Mouse (Mus musculus) heart, postnatal 0 days (tissue): ENCODE results near the gene Pdlim7. TPM values are rescaled to one million over a fixed set of nuclear protein-coding genes. Genes with fewer than 3 reads are reported as not detected.

Experiments used
- ATAC-seq: fragments of 200-750 bp; cut with Nextera tagmentation; 2 replicates; pipeline ENCODE4 v1.8.0; 2017; ENCODE audit warnings: low read depth, moderate number of reproducible peaks, moderate library complexity; ENCODE audit not compliant: insufficient read depth
- DNase-seq: peaks from one replicate; pipeline ENCODE4 v3.0.0-alpha.2; 2016; ENCODE audit warnings: low spot score
- H3K27ac ChIP-seq: fragments of 300-500 bp; sonication (generic); 2 replicates; pipeline ENCODE4 v1.5.1; 2014; ENCODE audit warnings: low read depth, mild to moderate bottlenecking
- H3K27me3 ChIP-seq: fragments of 300-500 bp; sonication (generic); 2 replicates; pipeline ENCODE4 v1.6.1; 2014; ENCODE audit warnings: low read length, mixed read lengths; ENCODE audit not compliant: control insufficient read depth, insufficient read depth
- H3K36me3 ChIP-seq: fragments of 300-500 bp; sonication (generic); replicated peaks from 2 replicates; pipeline ENCODE4 v1.6.1; 2014; ENCODE audit warnings: low read length, mixed read lengths; ENCODE audit not compliant: control insufficient read depth, insufficient read depth
- H3K4me1 ChIP-seq: fragments of 300-500 bp; sonication (generic); 2 replicates; pipeline ENCODE4 v1.6.1; 2014; ENCODE audit warnings: antibody characterized with exemption; ENCODE audit not compliant: control insufficient read depth, insufficient read depth
- H3K4me2 ChIP-seq: fragments of 300-500 bp; sonication (generic); 2 replicates; pipeline ENCODE4 v1.6.1; 2014; ENCODE audit warnings: low read depth, mild to moderate bottlenecking, low read length, moderate library complexity
- H3K4me3 ChIP-seq: fragments of 300-500 bp; sonication (generic); 2 replicates; pipeline ENCODE4 v1.5.1; 2014; ENCODE audit warnings: low read depth, low read length
- H3K9ac ChIP-seq: fragments of 300-500 bp; sonication (generic); replicated peaks from 2 replicates; pipeline ENCODE4 v1.6.1; 2014; ENCODE audit warnings: low read depth, low read length, mixed read lengths
- H3K9me3 ChIP-seq: fragments of 300-500 bp; sonication (generic); replicated peaks from 2 replicates; pipeline ENCODE4 v1.6.1; 2016; ENCODE audit warnings: low read length; ENCODE audit not compliant: control insufficient read depth
- CTCF ChIP-seq: IDR thresholded peaks from 2 replicates; pipeline ENCODE4 v1.5.1; 2016; ENCODE audit warnings: antibody characterized with exemption, control low read depth, low read depth
- EP300 ChIP-seq: IDR thresholded peaks from 2 replicates; pipeline ENCODE4 v1.6.1; 2016; ENCODE audit warnings: antibody characterized with exemption, low read depth
- WGBS: fragments of 180-500 bp; shearing (Covaris S2); extraction: QIAGEN DNeasy Blood & Tissue Kit; methylation state at CpG from one replicate; pipeline ENCODE4 v1.1.7; 2014; 5-methylcytosine and 5-hydroxymethylcytosine counted together
- polyA plus RNA-seq: library from polyadenylated mRNA; unstranded; fragments of >200 nt; fragmentation: Nextera tagmentation; extraction: Ambion mirVana; gene quantifications from 2 replicates; pipeline ENCODE4 v1.2.1, GENCODE M21; 2015
- total RNA-seq: library from RNA; depleted of rRNA; stranded (reverse); fragments of >200 nt; gene quantifications from 2 replicates; pipeline ENCODE4 v1.2.3, GENCODE M21; 2014; ENCODE audit warnings: low replicate concordance

Pdlim7 gene
- total and polyA plus RNA-seq, 2 experiments from 2014 or later = 186 to 210 TPM

DNA sequence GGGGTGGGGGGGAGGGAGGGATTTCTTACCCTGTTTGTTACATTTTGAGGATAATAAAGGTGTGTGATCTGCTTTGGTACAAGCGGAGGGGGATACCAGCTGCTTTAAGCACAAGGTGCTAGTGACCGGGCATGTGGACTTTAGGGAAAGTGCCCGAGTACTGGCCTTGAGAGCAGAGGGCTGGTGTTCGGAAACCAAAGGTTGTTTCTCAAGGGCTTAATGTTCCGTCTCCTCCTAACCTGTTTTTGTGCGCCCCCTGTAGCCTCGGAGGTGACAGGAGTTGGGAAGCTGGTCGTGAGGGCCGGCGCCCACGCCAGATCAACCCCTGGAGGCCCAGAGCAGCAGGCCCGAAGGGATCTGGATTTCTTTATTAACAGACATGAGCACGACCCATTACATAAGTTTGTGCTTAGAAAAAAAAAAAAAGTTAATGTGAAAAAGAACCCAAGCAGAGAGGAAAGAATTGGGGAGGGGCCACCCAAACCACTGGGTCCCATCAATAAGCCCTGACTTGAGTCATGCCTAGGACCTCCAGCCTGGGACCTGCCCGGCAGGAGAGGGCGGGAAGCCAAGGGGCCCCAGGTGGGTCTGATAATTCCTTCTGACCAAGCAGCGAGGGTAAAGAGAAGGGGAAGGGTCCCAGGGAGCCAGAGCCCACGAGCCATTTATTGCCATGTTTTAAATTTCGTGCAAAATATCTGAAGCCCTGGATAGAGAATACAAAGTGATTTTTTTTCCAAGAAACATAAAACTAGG is 40.2 kb downstream of the Pdlim7 start:
- ATAC-seq (no peak), DNase-seq (no peak)
- peak overlapping the region; percentile 94 for H3K4me2 ChIP-seq
- H3K9me3 ChIP-seq = no peaks in the 10 kb centered on the region
- peak overlapping the region; percentile 37; the same call in 1 of the 2 replicates for H3K9ac ChIP-seq
- peak overlapping the region; percentile 53 for H3K4me3 ChIP-seq
- no peak overlapping the region for H3K27ac ChIP-seq
- H3K4me1 ChIP-seq = peaks cover 5% of the 10 kb centered on the region; the same call in 1 of the 2 replicates
- 35% methylated on average over 18 of the region's 18 CpGs for WGBS
- H3K27me3 ChIP-seq = peaks cover 73% of the 10 kb centered on the region
- H3K36me3 ChIP-seq = peaks cover 22% of the 10 kb centered on the region
- TF ChIP-seq EP300 (no peak), CTCF (peak; percentile 9; the same call in 1 of the 2 replicates)

DNA sequence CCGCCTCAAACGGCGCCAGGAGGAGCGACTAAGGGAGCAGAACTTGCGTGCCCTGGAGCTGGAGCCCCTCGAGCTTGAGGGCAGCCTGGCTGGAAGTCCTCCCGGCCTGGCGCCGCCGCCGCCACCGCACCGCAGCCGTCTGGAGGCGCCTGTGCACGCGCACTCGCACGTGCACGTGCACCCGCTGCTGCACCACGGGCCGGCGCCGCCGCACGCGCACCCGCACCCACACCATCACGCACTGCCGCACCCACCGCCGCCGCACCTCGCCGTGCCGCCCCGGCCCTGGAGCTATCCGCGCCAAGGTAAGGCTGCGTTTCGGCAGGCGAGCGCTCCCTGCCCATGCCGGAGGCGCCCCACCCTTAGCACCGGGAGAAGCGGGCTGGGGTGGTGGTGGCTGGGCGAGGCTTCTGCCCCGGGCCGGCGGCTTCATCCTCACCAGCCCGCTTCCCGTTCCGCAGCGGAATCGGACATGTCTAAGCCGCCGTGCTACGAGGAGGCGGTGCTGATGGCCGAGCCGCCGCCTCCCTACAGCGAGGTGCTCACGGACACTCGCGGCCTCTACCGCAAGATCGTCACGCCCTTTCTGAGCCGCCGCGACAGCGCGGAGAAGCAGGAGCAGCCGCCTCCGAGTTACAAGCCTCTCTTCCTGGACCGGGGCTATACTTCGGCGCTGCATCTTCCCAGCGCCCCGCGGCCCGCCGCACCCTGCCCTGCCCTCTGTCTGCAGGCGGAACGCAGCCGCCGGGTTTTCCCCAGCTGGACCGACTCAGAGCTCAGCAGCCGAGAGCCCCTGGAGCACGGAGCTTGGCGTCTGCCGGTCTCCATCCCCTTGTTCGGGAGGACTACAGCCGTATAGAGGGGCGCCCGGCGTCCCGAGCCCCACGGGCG is 41.1 kb downstream of the Pdlim7 start:
- no peaks in the 10 kb centered on the region for H3K9me3 ChIP-seq
- peak; percentile 10 for ATAC-seq
- H3K4me1 ChIP-seq = peaks cover 5% of the 10 kb centered on the region; the same call in 1 of the 2 replicates
- H3K9ac ChIP-seq = peak overlapping the region; percentile 37
- H3K27ac ChIP-seq = no peak overlapping the region
- DNase-seq = no peak
- TF ChIP-seq EP300 = no peak
- 0 out of 2 replicates have a peak, but pooled peaks have one; percentile 23 for TF ChIP-seq CTCF
- under 1% methylated on average over 100 of the region's 103 CpGs for WGBS
- peaks cover 20% of the 10 kb centered on the region for H3K36me3 ChIP-seq
- H3K4me3 ChIP-seq = peak overlapping the region; percentile 53
- H3K27me3 ChIP-seq = peaks cover 77% of the 10 kb centered on the region
- peak overlapping the region; percentile 94 for H3K4me2 ChIP-seq

DNA sequence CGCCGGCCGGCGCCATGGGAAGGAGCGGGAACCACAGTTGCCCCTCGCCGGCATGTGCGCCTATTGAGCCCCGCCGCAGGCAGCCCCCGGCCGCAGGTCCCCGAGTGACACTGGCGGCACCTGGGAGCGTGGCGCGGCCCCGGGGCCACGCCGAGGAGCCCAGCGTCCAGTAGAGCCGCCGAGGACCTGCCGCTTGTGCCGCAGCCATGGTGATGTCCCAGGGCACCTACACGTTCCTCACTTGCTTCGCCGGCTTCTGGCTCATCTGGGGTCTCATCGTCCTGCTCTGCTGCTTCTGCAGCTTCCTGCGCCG is 41.7 kb downstream of the Pdlim7 start:
- TF ChIP-seq EP300 (no peak), CTCF (no peak)
- DNase-seq (no peak), ATAC-seq (no peak; the same call in none of the 2 replicates)
- Histone ChIP-seq H3K4me3 (peak overlapping the region; percentile 53), H3K9me3 (no peaks in the 10 kb centered on the region), H3K36me3 (peaks cover 17% of the 10 kb centered on the region), H3K27ac (no peak overlapping the region), H3K4me2 (peak overlapping the region; percentile 94), H3K4me1 (peaks cover 5% of the 10 kb centered on the region; the same call in 1 of the 2 replicates), H3K9ac (peak overlapping the region; percentile 37), H3K27me3 (peaks cover 80% of the 10 kb centered on the region)
- 0% methylated on average over 23 of the region's 31 CpGs for WGBS

DNA sequence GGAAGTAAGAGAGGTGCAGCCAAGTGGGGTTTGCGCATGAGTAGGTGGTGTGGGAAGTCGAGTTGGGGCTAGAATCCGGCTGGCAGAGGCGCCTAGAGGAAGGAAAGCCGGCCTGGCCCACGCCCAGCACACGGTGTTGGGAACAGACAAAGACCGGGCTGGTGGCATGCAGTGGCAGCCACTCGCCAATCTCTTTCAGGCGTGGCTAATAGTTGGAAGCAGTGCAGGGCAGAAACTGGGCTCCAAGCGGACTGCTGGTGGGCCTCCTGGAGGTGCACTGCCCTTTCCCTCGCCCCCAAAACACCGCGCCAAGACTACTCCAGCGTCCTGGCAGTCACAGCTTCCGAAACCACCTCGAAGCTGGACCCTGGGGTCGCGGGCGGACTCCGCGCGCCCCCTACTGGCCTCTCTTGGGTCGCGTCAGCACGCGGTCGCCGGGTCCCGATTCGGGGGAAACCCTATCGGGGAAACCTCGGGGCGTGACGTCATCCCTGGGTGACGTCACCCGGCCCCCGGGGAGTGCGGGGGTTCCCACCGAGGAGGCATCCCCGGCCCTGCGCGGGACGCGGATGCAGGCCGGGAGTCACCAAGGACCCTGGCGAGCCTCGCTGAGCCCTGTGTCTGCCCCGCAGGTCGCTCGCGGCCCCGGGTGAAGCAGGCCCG is 42.2 kb downstream of the Pdlim7 start:
- Histone ChIP-seq H3K27ac (no peak overlapping the region), H3K9me3 (no peaks in the 10 kb centered on the region)
- peak; percentile 71 for DNase-seq

DNA sequence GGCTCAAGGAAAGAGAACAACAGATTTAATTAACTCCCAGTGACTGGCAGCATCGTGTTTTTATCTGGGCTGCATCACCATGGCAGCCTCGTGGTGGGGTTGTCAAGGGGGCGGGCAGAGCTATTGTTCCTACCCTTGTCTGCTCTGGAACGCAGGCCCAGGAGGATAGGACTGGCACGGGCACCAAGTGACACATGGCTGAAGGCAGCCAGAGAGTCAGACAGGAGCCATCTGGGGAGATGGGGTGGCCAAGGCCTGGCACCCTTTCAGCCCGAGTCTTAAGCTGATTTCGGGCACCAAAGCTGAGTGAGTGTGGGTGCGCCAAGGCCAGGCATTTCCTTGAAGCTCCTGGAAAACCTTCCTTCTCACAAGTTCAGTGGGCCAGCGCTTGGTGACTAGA is 43.1 kb downstream of the Pdlim7 start:
- no peak for DNase-seq
- H3K4me3 ChIP-seq = no peak overlapping the region
- TF ChIP-seq CTCF = no peak
- TF ChIP-seq EP300 = no peak
- WGBS = 63% methylated on average over 9 of the region's 9 CpGs
- no peaks in the 10 kb centered on the region for H3K9me3 ChIP-seq
- peaks cover 5% of the 10 kb centered on the region; the same call in 1 of the 2 replicates for H3K4me1 ChIP-seq
- H3K36me3 ChIP-seq = peaks cover 9% of the 10 kb centered on the region
- no peak for ATAC-seq
- H3K9ac ChIP-seq = no peak overlapping the region
- peaks cover 77% of the 10 kb centered on the region for H3K27me3 ChIP-seq
- no peak overlapping the region for H3K4me2 ChIP-seq
- H3K27ac ChIP-seq = no peak overlapping the region

More for the DNA sequence above, 42.2 kb downstream of the Pdlim7 start:
- Histone ChIP-seq H3K4me2 (peak overlapping the region; percentile 94), H3K36me3 (peaks cover 17% of the 10 kb centered on the region), H3K27me3 (peaks cover 76% of the 10 kb centered on the region), H3K4me1 (peaks cover 5% of the 10 kb centered on the region; the same call in 1 of the 2 replicates), H3K9ac (peak overlapping the region; percentile 37), H3K4me3 (peak overlapping the region; percentile 53)
- TF ChIP-seq EP300 (no peak), CTCF (peak; percentile 86)
- WGBS = 1% methylated on average over 50 of the region's 54 CpGs
- peak; percentile 70 for ATAC-seq
